Mouse (Mus musculus): ENCODE data around the gene Nt5c1a. TPM values are rescaled to one million over a fixed set of nuclear protein-coding genes. Genes with fewer than 3 reads are reported as not detected.
A peak's percentile ranks its signal among the peaks of the same experiment; 100 is the strongest.
"Not testable (repeated sequence)": the region's sequence is repeated elsewhere in the genome, so short reads cannot be mapped to it uniquely, and the experiment has no call there.

Nt5c1a gene
- total RNA-seq (2014; rRNA removed) (2.4 and 3.4 TPM in 2 replicates), polyA plus RNA-seq (2015; fragmentation: Nextera tagmentation; extraction: Ambion mirVana) (0.26 and 0.33 TPM in 2 replicates)

DNA sequence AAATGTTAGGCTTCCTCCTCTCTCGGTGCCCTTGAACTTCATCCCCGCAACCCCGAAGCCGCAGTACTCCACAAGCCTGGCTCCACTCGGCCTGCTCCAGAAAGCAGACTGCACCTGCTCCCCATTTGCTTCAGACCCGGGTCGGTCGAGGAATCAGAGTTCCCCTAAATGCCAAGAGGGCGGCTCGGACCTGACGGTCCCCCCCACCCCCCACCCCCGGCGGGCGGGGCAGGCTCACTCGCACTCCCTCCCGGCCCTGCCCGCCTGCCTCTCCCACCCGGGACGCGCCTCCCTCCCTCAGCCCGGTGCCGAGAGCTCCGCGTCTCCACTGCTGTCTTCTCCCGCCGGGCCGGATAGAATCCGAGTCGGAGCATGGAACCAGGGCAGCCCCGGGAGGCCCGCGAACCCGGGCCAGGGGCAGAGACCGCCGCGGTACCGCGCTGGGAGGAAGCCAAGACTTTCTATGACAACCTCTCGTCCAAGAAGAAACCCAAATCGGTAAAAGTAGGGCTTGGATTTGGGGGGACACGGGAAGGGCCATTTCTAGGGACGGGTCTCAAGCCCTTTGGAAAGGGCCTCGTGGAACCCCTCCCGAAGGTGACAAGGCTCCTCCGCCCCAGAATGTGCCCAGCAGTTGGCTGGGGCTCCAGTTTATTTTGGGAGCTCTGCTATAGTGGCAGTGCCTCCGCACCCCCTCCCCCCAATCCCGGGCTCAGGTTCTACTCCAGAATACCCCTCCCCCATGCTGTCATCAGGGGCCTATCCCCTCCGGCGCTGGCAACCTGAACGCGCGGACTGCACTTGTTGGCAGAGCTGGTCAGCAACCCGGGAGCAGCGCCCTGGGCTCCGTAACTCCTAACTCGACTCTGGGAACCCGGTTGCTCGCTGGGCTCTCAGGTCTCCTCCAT, at the start of gene Nt5c1a:
TSS of gene Nt5c1a (plus strand) at position 319 of the 908 bp plus-strand sequence.
- 3% methylated on average over 58 of the region's 58 CpGs for WGBS
- Histone ChIP-seq H3K9me3 (ENCODE audit: low read length) (no peaks in the 10 kb centered on the region), H3K27me3 (ENCODE audit: insufficient read depth, low read length) (no peaks in the 10 kb centered on the region), H3K4me3 (ENCODE audit: low read depth, low read length) (peak within 1 kb of the TSS; percentile 43), H3K9ac (peak within 1 kb of the TSS; percentile 49), H3K36me3 (ENCODE audit: insufficient read depth) (no peaks in the 10 kb centered on the region), H3K27ac (ENCODE audit: low read depth, low read length) (no peak within 1 kb of the TSS), H3K4me1 (ENCODE audit: insufficient read depth) (peaks cover 10% of the 10 kb centered on the region), H3K4me2 (ENCODE audit: low read depth) (peak within 1 kb of the TSS; percentile 88)
- TF ChIP-seq CTCF (IDR thresholded peaks at IDR 0.05; ENCODE audit: low read depth), result no peak
- DNase-seq, result peak; percentile 31
- peak; percentile 47 for ATAC-seq

GRCm38 (mm10) chr4:123152003-123152402, 49.3 kb upstream of the Nt5c1a start:
- no peak for ATAC-seq
- 0 out of 2 replicates have a peak, but pooled peaks have one; percentile 6 for TF ChIP-seq CTCF (IDR thresholded peaks at IDR 0.05; ENCODE audit: low read depth)
- no peak for DNase-seq
- H3K9ac ChIP-seq, result no peak overlapping the region
- no peaks in the 10 kb centered on the region; the same call in 1 of the 2 replicates for H3K27me3 ChIP-seq (ENCODE audit: insufficient read depth, low read length)
- no peaks in the 10 kb centered on the region for H3K9me3 ChIP-seq (ENCODE audit: low read length)
- no peak overlapping the region for H3K27ac ChIP-seq (ENCODE audit: low read depth, low read length)
- no peak overlapping the region for H3K4me3 ChIP-seq (ENCODE audit: low read depth, low read length)
- no peaks in the 10 kb centered on the region for H3K4me1 ChIP-seq (ENCODE audit: insufficient read depth)
- 78% methylated on average over 4 of the region's 4 CpGs for WGBS
- H3K4me2 ChIP-seq (ENCODE audit: low read depth), result no peak overlapping the region
- no peaks in the 10 kb centered on the region for H3K36me3 ChIP-seq (ENCODE audit: insufficient read depth)

GRCm38 (mm10) chr4:123152976-123153375, 48.3 kb upstream of the Nt5c1a start:
- ATAC-seq, result peak; percentile 81
- no peak overlapping the region for H3K4me3 ChIP-seq (ENCODE audit: low read depth, low read length)
- H3K36me3 ChIP-seq (ENCODE audit: insufficient read depth), result no peaks in the 10 kb centered on the region
- no peaks in the 10 kb centered on the region; the same call in 1 of the 2 replicates for H3K27me3 ChIP-seq (ENCODE audit: insufficient read depth, low read length)
- H3K27ac ChIP-seq (ENCODE audit: low read depth, low read length), result no peak overlapping the region
- no peak overlapping the region for H3K4me2 ChIP-seq (ENCODE audit: low read depth)
- H3K4me1 ChIP-seq (ENCODE audit: insufficient read depth), result no peaks in the 10 kb centered on the region
- peak; percentile 11 for DNase-seq
- H3K9me3 ChIP-seq (ENCODE audit: low read length), result no peaks in the 10 kb centered on the region
- WGBS, result 45% methylated on average over 5 of the region's 5 CpGs
- TF ChIP-seq CTCF (IDR thresholded peaks at IDR 0.05; ENCODE audit: low read depth), result no peak
- H3K9ac ChIP-seq, result no peak overlapping the region

DNA sequence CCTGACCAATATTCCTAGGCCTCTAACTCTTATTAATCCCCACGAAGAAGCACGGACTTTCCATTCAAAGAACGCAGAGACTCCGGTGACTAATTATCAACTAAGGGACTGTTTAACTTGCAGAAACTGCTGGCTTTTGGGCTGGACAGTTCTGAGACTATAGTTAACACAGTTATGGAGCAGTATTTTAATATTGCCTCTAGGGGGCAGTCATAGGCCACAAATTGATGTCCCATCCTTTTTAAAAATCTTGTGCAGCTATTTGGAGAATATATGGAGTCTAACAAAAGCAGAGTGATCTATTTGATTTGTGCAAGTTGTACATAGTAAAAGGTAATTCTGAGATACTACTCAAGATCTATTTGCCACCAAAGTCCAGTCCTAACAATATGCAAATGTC, 46.3 kb upstream of the Nt5c1a start:
- Histone ChIP-seq H3K4me1 (ENCODE audit: insufficient read depth) (no peaks in the 10 kb centered on the region), H3K36me3 (ENCODE audit: insufficient read depth) (no peaks in the 10 kb centered on the region), H3K9ac (no peak overlapping the region), H3K9me3 (ENCODE audit: low read length) (no peaks in the 10 kb centered on the region), H3K4me2 (ENCODE audit: low read depth) (no peak overlapping the region), H3K27me3 (ENCODE audit: insufficient read depth, low read length) (no peaks in the 10 kb centered on the region; the same call in 1 of the 2 replicates), H3K27ac (ENCODE audit: low read depth, low read length) (no peak overlapping the region), H3K4me3 (ENCODE audit: low read depth, low read length) (no peak overlapping the region)
- TF ChIP-seq CTCF (IDR thresholded peaks at IDR 0.05; ENCODE audit: low read depth), result peak; percentile 72
- ATAC-seq (peak; percentile 71; the same call in 1 of the 2 replicates), DNase-seq (peak; percentile 80)
- 29% methylated on average over 4 of the region's 4 CpGs for WGBS

DNA sequence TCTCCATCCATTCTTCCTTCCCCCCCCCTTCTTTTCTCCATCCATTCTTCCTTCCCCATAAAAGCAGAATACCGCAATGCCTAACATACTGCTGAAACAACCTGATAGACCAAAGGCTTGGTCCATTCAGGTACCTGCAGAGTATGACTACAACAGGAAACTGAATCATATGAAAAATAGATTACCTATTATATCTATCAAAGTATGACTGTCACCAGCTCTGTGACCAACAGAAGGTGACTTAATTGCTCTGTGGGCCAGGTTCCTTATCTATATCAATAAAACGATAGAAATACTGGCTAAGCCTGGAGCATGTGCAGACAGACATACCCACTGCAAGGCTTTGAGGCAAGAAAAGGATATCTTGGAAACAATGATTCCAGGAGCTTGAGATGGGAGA, 45.9 kb upstream of the Nt5c1a start:
- H3K27me3 ChIP-seq (ENCODE audit: insufficient read depth, low read length), result no peaks in the 10 kb centered on the region; the same call in 1 of the 2 replicates
- H3K4me3 ChIP-seq (ENCODE audit: low read depth, low read length), result no peak overlapping the region
- no peak for DNase-seq
- ATAC-seq, result peak; percentile 12; the same call in 1 of the 2 replicates
- no peaks in the 10 kb centered on the region for H3K36me3 ChIP-seq (ENCODE audit: insufficient read depth)
- no peak overlapping the region for H3K9ac ChIP-seq
- H3K27ac ChIP-seq (ENCODE audit: low read depth, low read length), result no peak overlapping the region
- no peaks in the 10 kb centered on the region for H3K9me3 ChIP-seq (ENCODE audit: low read length)
- H3K4me2 ChIP-seq (ENCODE audit: low read depth), result no peak overlapping the region
- no peak for TF ChIP-seq CTCF (IDR thresholded peaks at IDR 0.05; ENCODE audit: low read depth)
- 73% methylated on average over 2 of the region's 2 CpGs for WGBS
- H3K4me1 ChIP-seq (ENCODE audit: insufficient read depth), result no peaks in the 10 kb centered on the region

DNA sequence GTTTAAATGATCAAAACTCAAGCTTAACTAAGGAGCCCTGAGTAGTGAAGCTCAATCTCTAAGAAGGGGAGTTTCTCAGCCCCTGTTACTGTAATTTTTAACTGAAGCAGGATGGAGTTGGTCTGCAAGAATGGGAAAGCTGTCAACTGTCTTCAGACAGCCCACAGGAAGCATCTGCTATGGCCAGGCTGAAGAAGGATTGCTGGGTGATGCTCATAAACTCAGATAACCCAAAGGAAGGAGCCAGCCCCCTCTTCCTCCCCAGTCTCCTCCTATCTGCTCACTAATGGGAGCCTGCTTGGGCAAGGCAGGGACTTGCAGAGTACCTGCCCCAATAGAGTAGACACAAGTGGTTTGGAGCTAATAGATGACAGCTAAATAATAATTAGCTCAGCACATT, 45.5 kb upstream of the Nt5c1a start:
- no peaks in the 10 kb centered on the region for H3K9me3 ChIP-seq (ENCODE audit: low read length)
- no peaks in the 10 kb centered on the region; the same call in 1 of the 2 replicates for H3K27me3 ChIP-seq (ENCODE audit: insufficient read depth, low read length)
- ATAC-seq (no peak), DNase-seq (no peak)
- no peak overlapping the region for H3K9ac ChIP-seq
- no peak overlapping the region for H3K27ac ChIP-seq (ENCODE audit: low read depth, low read length)
- H3K4me3 ChIP-seq (ENCODE audit: low read depth, low read length), result no peak overlapping the region
- H3K4me2 ChIP-seq (ENCODE audit: low read depth), result no peak overlapping the region
- no peaks in the 10 kb centered on the region for H3K4me1 ChIP-seq (ENCODE audit: insufficient read depth)
- H3K36me3 ChIP-seq (ENCODE audit: insufficient read depth), result no peaks in the 10 kb centered on the region
- TF ChIP-seq CTCF (IDR thresholded peaks at IDR 0.05; ENCODE audit: low read depth), result no peak

GRCm38 (mm10) chr4:123160571-123160970, 40.7 kb upstream of the Nt5c1a start:
- no peak overlapping the region for H3K4me3 ChIP-seq (ENCODE audit: low read depth, low read length)
- H3K27me3 ChIP-seq (ENCODE audit: insufficient read depth, low read length), result no peaks in the 10 kb centered on the region
- DNase-seq, result no peak
- no peak overlapping the region for H3K27ac ChIP-seq (ENCODE audit: low read depth, low read length)
- H3K9me3 ChIP-seq (ENCODE audit: low read length), result no peaks in the 10 kb centered on the region
- no peak for ATAC-seq
- H3K9ac ChIP-seq, result no peak overlapping the region
- no peaks in the 10 kb centered on the region for H3K36me3 ChIP-seq (ENCODE audit: insufficient read depth)
- H3K4me1 ChIP-seq (ENCODE audit: insufficient read depth), result no peaks in the 10 kb centered on the region
- WGBS, result 80% methylated on average over 6 of the region's 6 CpGs
- H3K4me2 ChIP-seq (ENCODE audit: low read depth), result no peak overlapping the region
- no peak for TF ChIP-seq CTCF (IDR thresholded peaks at IDR 0.05; ENCODE audit: low read depth)

GRCm38 (mm10) chr4:123161251-123161650, 40.1 kb upstream of the Nt5c1a start:
- not testable (repeated sequence) for H3K9ac ChIP-seq; H3K9me3 ChIP-seq (ENCODE audit: low read length); H3K27ac ChIP-seq (ENCODE audit: low read depth, low read length); H3K36me3 ChIP-seq (ENCODE audit: insufficient read depth); H3K4me3 ChIP-seq (ENCODE audit: low read depth, low read length); H3K27me3 ChIP-seq (ENCODE audit: insufficient read depth, low read length); DNase-seq; ATAC-seq; H3K4me2 ChIP-seq (ENCODE audit: low read depth); H3K4me1 ChIP-seq (ENCODE audit: insufficient read depth)
- WGBS, result 97% methylated on average over 3 of the region's 3 CpGs

Measured in forebrain, postnatal 0 days (tissue).